Mouse (Mus musculus) gastrocnemius, postnatal 4 days (tissue): ENCODE measurements around the gene Galnt4. TPM values are rescaled to one million over a fixed set of nuclear protein-coding genes. Genes with fewer than 3 reads are reported as not detected.
"Not testable (repeated sequence)": the region's sequence is repeated elsewhere in the genome, so short reads cannot be mapped to it uniquely, and the experiment has no call there.

Experiments
- DNase-seq, 2 experiments: peaks; one replicate each; pipeline ENCODE4 v3.0.0; 2021 to 2022; ENCODE audit warnings: low spot score in 2 of 2, mixed read lengths in 2 of 2
- total RNA-seq, 2 experiments: library from RNA; stranded (reverse); gene quantifications; 2 replicates each; pipeline ENCODE4 v1.2.3; 2021

Galnt4 gene
- total RNA-seq, 2 experiments from 2014 or later = 9.1 TPM

- no peak for DNase-seq
These were observed 46.7 kb downstream of the Galnt4 start for GRCm38 (mm10) chr10:99154635-99155034.

- DNase-seq = no peak
These were observed 48.8 kb downstream of the Galnt4 start for GRCm38 (mm10) chr10:99156808-99157207.

- not testable (repeated sequence) for DNase-seq
These were observed 49.7 kb downstream of the Galnt4 start for GRCm38 (mm10) chr10:99157697-99158096.

GRCm38 (mm10) chr10:99161987-99162582 is 54.1 kb downstream of the Galnt4 start:
- DNase-seq = no peak

Other genes starting within 250 kb of the Galnt4 start
- gene Atp2b1, start 193.8 kb upstream of the Galnt4 start, total RNA-seq = 100 to 1,000 TPM in 1 of 2 experiments, 10 to 100 TPM in 1; 95.1 to 102 TPM
- 10 to 100 TPM in 1 of 2 experiments, 1 to 10 TPM in 1; 8.1 to 10.4 TPM for gene Poc1b, start 1.1 kb upstream of the Galnt4 start, total RNA-seq
- not detected for gene Phxr2, start 18.2 kb downstream of the Galnt4 start, total RNA-seq
- gene Dusp6, start 155.1 kb downstream of the Galnt4 start, total RNA-seq = 10 to 100 TPM; 58.5 to 63.1 TPM